Mouse (Mus musculus): ENCODE data around the gene Itpr2. TPM values are rescaled to one million over a fixed set of nuclear protein-coding genes. Genes with fewer than 3 reads are reported as not detected.
A peak's percentile ranks its signal among the peaks of the same experiment; 100 is the strongest.

Gene Itpr2
- total RNA-seq, 2 experiments from 2014 or later: 23.6 to 24.9 TPM

- no peak for DNase-seq (ENCODE audit: low spot score)
Measured at GRCm38 (mm10) chr6:146110425-146110824, 391.6 kb downstream of the Itpr2 start.

GRCm38 (mm10) chr6:146108695-146109094, 393.3 kb downstream of the Itpr2 start:
- DNase-seq (ENCODE audit: low spot score): no peak
- intact Hi-C loops (cut with DNase I): no loop called here

More at GRCm38 (mm10) chr6:146110425-146110824, 391.6 kb downstream of the Itpr2 start:
- intact Hi-C loops (cut with DNase I): no loop called here

GRCm38 (mm10) chr6:146107117-146107832, 394.7 kb downstream of the Itpr2 start:
- no peak for DNase-seq (ENCODE audit: low spot score)
- intact Hi-C loops (cut with DNase I): no loop called here

GRCm38 (mm10) chr6:146083056-146083961, 418.7 kb downstream of the Itpr2 start:
- DNase-seq (ENCODE audit: low spot score): no peak
- intact Hi-C loops (cut with DNase I): no loop called here

- DNase-seq (ENCODE audit: low spot score): no peak
- intact Hi-C loops (cut with DNase I): no loop called here
Measured at GRCm38 (mm10) chr6:146082476-146082875, 419.5 kb downstream of the Itpr2 start.

- intact Hi-C loops (cut with DNase I): no loop called here
- DNase-seq (ENCODE audit: low spot score): no peak
Measured at GRCm38 (mm10) chr6:146081578-146081977, 420.4 kb downstream of the Itpr2 start.

- DNase-seq (ENCODE audit: low spot score): no peak
- intact Hi-C loops (cut with DNase I): no loop called here
Measured at GRCm38 (mm10) chr6:146080546-146081512, 421.2 kb downstream of the Itpr2 start.

- no peak for DNase-seq (ENCODE audit: low spot score)
- intact Hi-C loops (cut with DNase I): no loop called here
Measured at GRCm38 (mm10) chr6:146079734-146080443, 422.1 kb downstream of the Itpr2 start.

GRCm38 (mm10) chr6:146079261-146079660, 422.8 kb downstream of the Itpr2 start:
- peak; percentile 52 for DNase-seq (ENCODE audit: low spot score)
- intact Hi-C loops (cut with DNase I): no loop called here

- no peak for DNase-seq (ENCODE audit: low spot score)
- intact Hi-C loops (cut with DNase I): no loop called here
Measured at GRCm38 (mm10) chr6:146078136-146078535, 423.9 kb downstream of the Itpr2 start.

GRCm38 (mm10) chr6:146077124-146077889, 424.7 kb downstream of the Itpr2 start:
- no peak for DNase-seq (ENCODE audit: low spot score)
- intact Hi-C loops (cut with DNase I): no loop called here

GRCm38 (mm10) chr6:146072842-146073241, 429.2 kb downstream of the Itpr2 start:
- DNase-seq (ENCODE audit: low spot score): no peak
- intact Hi-C loops (cut with DNase I): no loop called here

GRCm38 (mm10) chr6:146071883-146072282, 430.1 kb downstream of the Itpr2 start:
- intact Hi-C loops (cut with DNase I): no loop called here
- no peak for DNase-seq (ENCODE audit: low spot score)

Other genes starting within 250 kb of the Itpr2 start
- gene Fgfr1op2, start 75.0 kb upstream of the Itpr2 start, total RNA-seq (2021): 10 to 100 TPM; 65.2 to 67.2 TPM
- gene Ints13, start 75.6 kb upstream of the Itpr2 start, total RNA-seq (2021): 10 to 100 TPM; 20.7 to 21.3 TPM
- 10 to 100 TPM; 46.8 to 52.4 TPM for gene Med21, start 140.3 kb upstream of the Itpr2 start, total RNA-seq (2021)
- gene Tm7sf3, start 140.6 kb upstream of the Itpr2 start, total RNA-seq (2021): 10 to 100 TPM; 14.8 to 16.2 TPM
- gene Stk38l, start 222.8 kb upstream of the Itpr2 start, total RNA-seq (2021): 10 to 100 TPM; 12.6 to 14.6 TPM

All from heart, postnatal 25 days (tissue).